Mouse (Mus musculus) kidney, adult 2 months (tissue): ENCODE measurements around the gene Ttpal.

Experiments used
- CTCF ChIP-seq: fragments of 200-500 bp; conservative IDR thresholded peaks from 2 replicates; pipeline ENCODE4 v1.5.1; 2011; ENCODE audit warnings: low read depth, mild to moderate bottlenecking, control low read depth, low read length, moderate library complexity, mixed read lengths; ENCODE audit not compliant: insufficient read depth, insufficient read length
- POLR2A ChIP-seq: fragments of 200-500 bp; IDR thresholded peaks from one replicate; pipeline ENCODE4 v1.6.1; 2011; ENCODE audit warnings: low read depth, low read length, control low read depth

DNA sequence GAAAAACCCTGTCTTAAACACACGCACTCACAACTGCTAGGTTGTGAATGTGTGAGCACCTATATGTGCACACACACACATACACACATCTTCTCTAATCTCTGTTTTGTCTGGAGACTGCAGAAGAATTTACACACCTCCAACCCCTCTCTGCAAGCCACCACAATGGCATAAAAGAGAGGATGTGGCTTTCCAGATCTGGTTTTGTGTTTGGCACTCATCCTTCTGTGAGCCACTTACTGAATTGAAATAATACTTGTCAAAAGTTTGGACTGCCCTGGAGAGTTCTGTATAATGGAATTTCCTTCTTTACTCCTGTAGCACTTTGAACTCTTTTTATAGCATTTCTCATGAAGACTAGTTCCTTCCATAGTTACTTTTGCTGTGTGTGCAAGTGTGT, 64.9 kb downstream of the Ttpal start:
- TF ChIP-seq CTCF = no peak
- TF ChIP-seq POLR2A = no peak
